Mouse (Mus musculus): Measurements from ENCODE around the gene Tbr1.

Tbr1 gene

GRCm38 (mm10) chr2:61811507-61812421, 9.0 kb downstream of the Tbr1 start:
- no peak for DNase-seq (ENCODE audit: low spot score)

DNA sequence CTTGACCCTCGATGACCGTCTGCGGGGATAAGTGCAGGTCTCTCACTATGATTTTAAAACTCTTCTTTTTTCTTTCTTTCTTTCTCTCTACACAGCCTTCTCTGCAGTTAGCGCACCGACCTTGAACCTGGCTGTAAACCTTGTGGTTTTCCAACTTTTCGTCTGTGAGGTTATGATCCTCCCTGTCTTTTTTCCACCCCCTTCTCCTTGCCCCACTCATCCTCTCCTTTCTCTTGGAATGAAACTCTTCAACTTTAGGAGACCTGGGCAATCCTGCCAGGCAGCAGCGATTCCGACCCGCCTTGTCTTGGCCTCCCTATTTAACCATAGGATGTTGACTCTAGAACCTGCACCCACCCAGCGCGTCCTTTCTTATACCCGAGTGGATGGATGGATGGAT, 9.8 kb downstream of the Tbr1 start:
- DNase-seq (ENCODE audit: low spot score) = no peak

DNA sequence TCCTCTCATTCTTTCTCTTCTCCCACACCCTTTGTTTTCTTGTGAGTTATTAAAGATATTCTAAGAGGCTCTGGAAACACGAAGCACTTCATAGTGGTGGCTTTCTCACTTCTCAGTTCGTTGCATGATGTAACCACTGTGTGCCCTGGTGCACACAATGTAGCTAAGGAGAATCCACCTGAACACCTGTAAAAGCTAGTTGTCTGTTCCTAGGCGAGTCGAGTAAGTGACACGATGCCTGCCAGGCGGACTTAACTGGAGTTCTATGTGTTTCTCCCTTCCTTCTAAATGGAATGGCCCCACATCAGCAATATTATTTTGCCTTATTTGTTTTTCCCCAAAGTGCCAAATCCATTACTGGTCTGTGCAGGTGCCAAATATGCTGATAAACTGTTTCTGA, 10.4 kb downstream of the Tbr1 start:
- DNase-seq (ENCODE audit: low spot score) = no peak

GRCm38 (mm10) chr2:61813521-61813920, 10.8 kb downstream of the Tbr1 start:
- no peak for DNase-seq (ENCODE audit: low spot score)

DNA sequence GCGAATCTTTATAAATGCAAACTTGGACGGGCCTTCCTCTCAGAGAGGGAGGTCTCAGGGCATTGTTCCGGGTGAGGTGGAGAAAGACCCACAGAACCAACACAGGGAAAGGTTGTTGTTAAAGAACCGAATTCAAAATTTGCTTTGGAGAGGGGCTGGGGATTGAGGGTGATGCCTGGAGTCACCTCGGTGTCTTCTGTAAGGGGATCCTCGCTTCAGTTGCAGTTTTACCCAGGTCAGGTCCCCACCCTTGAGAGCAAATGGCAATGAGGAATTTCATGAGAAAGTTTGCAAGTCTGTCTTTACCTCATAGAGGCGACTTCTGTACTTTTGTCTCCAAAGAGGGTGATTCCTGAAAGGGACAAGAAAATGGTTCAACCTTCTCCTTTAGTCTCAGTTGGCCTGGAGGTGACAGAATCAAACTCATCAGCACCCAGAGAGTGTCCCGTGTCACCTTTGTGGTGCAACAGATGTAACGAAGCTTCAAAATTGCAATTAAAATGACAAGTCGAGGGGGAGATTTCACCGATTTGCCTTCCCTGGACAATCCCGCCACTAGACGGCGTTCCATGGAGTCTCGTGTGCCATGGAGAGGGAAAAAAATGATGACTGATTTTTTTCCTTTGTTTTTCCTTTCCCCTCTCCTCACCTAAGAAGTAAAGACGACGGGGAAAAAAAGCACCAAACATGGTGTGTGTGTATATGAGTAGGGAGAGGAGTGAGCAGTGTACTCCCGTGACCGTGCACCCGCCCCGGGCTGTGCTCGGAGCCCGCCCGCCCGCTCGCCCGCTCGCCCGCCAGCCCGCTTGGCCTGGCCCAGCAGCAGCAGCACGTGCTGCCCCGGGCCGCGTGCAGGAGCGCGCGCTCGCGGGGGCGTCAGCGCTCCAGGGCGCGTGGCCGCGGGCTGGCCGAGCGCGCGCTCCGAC, 12.1 kb downstream of the Tbr1 start:
- DNase-seq (ENCODE audit: low spot score) = no peak

- DNase-seq (ENCODE audit: low spot score) = no peak
These were observed 13.0 kb downstream of the Tbr1 start for GRCm38 (mm10) chr2:61815583-61816313.

DNA sequence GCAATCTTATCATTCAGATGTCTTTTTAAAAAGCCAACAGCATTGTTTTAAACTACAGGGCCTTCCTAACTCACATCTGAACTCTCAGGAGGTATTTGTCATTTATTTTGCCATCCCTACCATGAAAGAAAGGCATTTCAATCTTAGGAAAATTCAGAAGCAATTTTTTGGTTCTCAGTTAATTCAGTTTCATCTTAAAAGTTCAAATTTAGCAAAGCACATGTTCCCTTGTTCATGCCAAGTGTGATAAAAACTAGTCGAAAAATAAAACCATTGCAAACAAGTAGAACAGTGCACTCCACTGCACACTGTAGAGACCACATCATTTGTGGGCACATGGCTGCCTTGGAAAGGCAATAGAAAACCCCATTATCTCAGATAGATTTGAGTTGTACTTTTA, 15.5 kb downstream of the Tbr1 start:
- no peak for DNase-seq (ENCODE audit: low spot score)

GRCm38 (mm10) chr2:61820203-61820602, 17.5 kb downstream of the Tbr1 start:
- no peak for DNase-seq (ENCODE audit: low spot score)

- DNase-seq (ENCODE audit: low spot score) = no peak
These were observed 20.9 kb downstream of the Tbr1 start for GRCm38 (mm10) chr2:61823426-61824140.

GRCm38 (mm10) chr2:61837243-61837806, 34.6 kb downstream of the Tbr1 start:
- no peak for DNase-seq (ENCODE audit: low spot score)

Measured in ovary, postnatal 14 days (tissue).